Mouse (Mus musculus) forebrain, embryonic 15.5 days (tissue): ENCODE results near the gene Hoxa13. TPM values are rescaled to one million over a fixed set of nuclear protein-coding genes. Genes with fewer than 3 reads are reported as not detected.
A peak's percentile ranks its signal among the peaks of the same experiment; 100 is the strongest.

Source experiments
- ATAC-seq: fragments of 200-750 bp; cut with Nextera tagmentation; replicated peaks from 2 replicates; pipeline ENCODE4 v1.8.0; 2017; ENCODE audit warnings: mild to moderate bottlenecking, moderate TSS enrichment, moderate library complexity
- H3K27ac ChIP-seq: fragments of 300-500 bp; sonication (generic); replicated peaks from 2 replicates; pipeline ENCODE4 v1.5.1; 2015; ENCODE audit warnings: mild to moderate bottlenecking, inconsistent platforms
- H3K27me3 ChIP-seq: fragments of 300-500 bp; sonication (generic); 2 replicates; pipeline ENCODE4 v1.6.1; 2015; ENCODE audit warnings: inconsistent platforms
- H3K36me3 ChIP-seq: fragments of 300-500 bp; sonication (generic); 2 replicates; pipeline ENCODE4 v1.6.1; 2015; ENCODE audit warnings: mild to moderate bottlenecking, inconsistent platforms
- H3K4me1 ChIP-seq: fragments of 300-500 bp; sonication (generic); 2 replicates; pipeline ENCODE4 v1.6.1; 2015; ENCODE audit warnings: inconsistent platforms
- H3K4me2 ChIP-seq: fragments of 300-500 bp; sonication (generic); replicated peaks from 2 replicates; pipeline ENCODE4 v1.6.1; 2015; ENCODE audit warnings: mild to moderate bottlenecking, inconsistent platforms
- H3K4me3 ChIP-seq: fragments of 300-500 bp; sonication (generic); 2 replicates; pipeline ENCODE4 v1.5.1; 2015; ENCODE audit warnings: mild to moderate bottlenecking, inconsistent platforms
- H3K9ac ChIP-seq: fragments of 300-500 bp; sonication (generic); replicated peaks from 2 replicates; pipeline ENCODE4 v1.6.1; 2015; ENCODE audit warnings: mild to moderate bottlenecking, inconsistent platforms
- H3K9me3 ChIP-seq: fragments of 300-500 bp; sonication (generic); 2 replicates; pipeline ENCODE4 v1.6.1; 2016; ENCODE audit warnings: inconsistent platforms
- WGBS: fragments of 180-500 bp; shearing (Covaris S2); methylation state at CpG from one replicate; pipeline ENCODE4 v1.1.7; 2015; ENCODE audit warnings: mixed read lengths; 5-methylcytosine and 5-hydroxymethylcytosine counted together
- polyA plus RNA-seq: library from polyadenylated mRNA; unstranded; fragments of >200 nt; fragmentation: Nextera tagmentation; extraction: Ambion mirVana; gene quantifications from 2 replicates; pipeline ENCODE4 v1.2.1, GENCODE M21; 2015

Hoxa13 gene
- polyA plus RNA-seq, 1 experiment from 2014 or later: not detected

- 2% methylated on average over 44 of the region's 44 CpGs for WGBS
- no peaks in the 10 kb centered on the region for H3K9me3 ChIP-seq
These were observed 30.9 kb downstream of the Hoxa13 start for GRCm38 (mm10) chr6:52229558-52230416.

GRCm38 (mm10) chr6:52228475-52229465 lies 31.9 kb downstream of the Hoxa13 start:
- H3K9ac ChIP-seq: no peak overlapping the region
- no peaks in the 10 kb centered on the region for H3K4me1 ChIP-seq
- H3K27me3 ChIP-seq: peaks cover 96% of the 10 kb centered on the region
- no peaks in the 10 kb centered on the region for H3K9me3 ChIP-seq
- no peak for ATAC-seq
- WGBS: under 1% methylated on average over 38 of the region's 38 CpGs
- no peaks in the 10 kb centered on the region for H3K36me3 ChIP-seq
- H3K4me3 ChIP-seq: no peak overlapping the region
- H3K27ac ChIP-seq: no peak overlapping the region
- H3K4me2 ChIP-seq: no peak overlapping the region

More at GRCm38 (mm10) chr6:52229558-52230416, 30.9 kb downstream of the Hoxa13 start:
- Histone ChIP-seq H3K4me2 (no peak overlapping the region), H3K9ac (no peak overlapping the region), H3K27ac (no peak overlapping the region), H3K36me3 (no peaks in the 10 kb centered on the region), H3K27me3 (peaks cover 96% of the 10 kb centered on the region), H3K4me3 (no peak overlapping the region), H3K4me1 (no peaks in the 10 kb centered on the region)
- no peak for ATAC-seq

- Histone ChIP-seq H3K27me3 (peaks cover 96% of the 10 kb centered on the region), H3K9me3 (no peaks in the 10 kb centered on the region), H3K4me3 (no peak overlapping the region), H3K4me2 (no peak overlapping the region), H3K36me3 (no peaks in the 10 kb centered on the region), H3K4me1 (no peaks in the 10 kb centered on the region), H3K27ac (no peak overlapping the region), H3K9ac (no peak overlapping the region)
- no peak for ATAC-seq
- 3% methylated on average over 11 of the region's 11 CpGs for WGBS
These were observed 33.0 kb downstream of the Hoxa13 start for GRCm38 (mm10) chr6:52227470-52228222.

GRCm38 (mm10) chr6:52226569-52227257 lies 34.0 kb downstream of the Hoxa13 start:
- Histone ChIP-seq H3K4me2 (no peak overlapping the region), H3K4me1 (peaks cover 1% of the 10 kb centered on the region; the same call in 1 of the 2 replicates), H3K27ac (no peak overlapping the region), H3K36me3 (no peaks in the 10 kb centered on the region), H3K4me3 (no peak overlapping the region), H3K9ac (no peak overlapping the region), H3K27me3 (peaks cover 96% of the 10 kb centered on the region), H3K9me3 (no peaks in the 10 kb centered on the region)
- 3% methylated on average over 26 of the region's 26 CpGs for WGBS
- no peak for ATAC-seq

GRCm38 (mm10) chr6:52225612-52226568 lies 34.8 kb downstream of the Hoxa13 start:
- WGBS: 2% methylated on average over 69 of the region's 69 CpGs
- H3K9ac ChIP-seq: no peak overlapping the region
- H3K27ac ChIP-seq: no peak overlapping the region
- no peaks in the 10 kb centered on the region for H3K36me3 ChIP-seq
- peaks cover 7% of the 10 kb centered on the region for H3K4me1 ChIP-seq
- no peaks in the 10 kb centered on the region for H3K9me3 ChIP-seq
- ATAC-seq: no peak
- no peak overlapping the region for H3K4me2 ChIP-seq
- H3K4me3 ChIP-seq: no peak overlapping the region
- peaks cover 98% of the 10 kb centered on the region for H3K27me3 ChIP-seq

GRCm38 (mm10) chr6:52224895-52225611 lies 35.6 kb downstream of the Hoxa13 start:
- Histone ChIP-seq H3K4me1 (peaks cover 7% of the 10 kb centered on the region), H3K36me3 (no peaks in the 10 kb centered on the region), H3K9ac (no peak overlapping the region), H3K27me3 (peaks cover 98% of the 10 kb centered on the region), H3K27ac (no peak overlapping the region), H3K4me2 (no peak overlapping the region), H3K9me3 (no peaks in the 10 kb centered on the region), H3K4me3 (no peak overlapping the region)
- ATAC-seq: no peak
- WGBS: 2% methylated on average over 36 of the region's 36 CpGs

GRCm38 (mm10) chr6:52223939-52224760 lies 36.5 kb downstream of the Hoxa13 start:
- Histone ChIP-seq H3K27me3 (peaks cover 98% of the 10 kb centered on the region), H3K27ac (no peak overlapping the region), H3K9me3 (no peaks in the 10 kb centered on the region), H3K36me3 (no peaks in the 10 kb centered on the region), H3K4me1 (peaks cover 7% of the 10 kb centered on the region), H3K4me2 (no peak overlapping the region), H3K9ac (no peak overlapping the region), H3K4me3 (no peak overlapping the region)
- ATAC-seq: no peak
- WGBS: 1% methylated on average over 24 of the region's 24 CpGs

GRCm38 (mm10) chr6:52222729-52223128 lies 38.0 kb downstream of the Hoxa13 start:
- no peak overlapping the region for H3K4me3 ChIP-seq
- H3K27ac ChIP-seq: no peak overlapping the region
- peaks cover 100% of the 10 kb centered on the region for H3K27me3 ChIP-seq
- no peak overlapping the region for H3K4me2 ChIP-seq
- H3K9me3 ChIP-seq: no peaks in the 10 kb centered on the region
- no peak overlapping the region for H3K9ac ChIP-seq
- no peaks in the 10 kb centered on the region for H3K36me3 ChIP-seq
- WGBS: 12% methylated on average over 13 of the region's 13 CpGs
- no peak for ATAC-seq
- H3K4me1 ChIP-seq: peaks cover 7% of the 10 kb centered on the region

- H3K9ac ChIP-seq: no peak overlapping the region
- no peak; the same call in 1 of the 2 replicates for ATAC-seq
- peak overlapping the region; percentile 78 for H3K4me2 ChIP-seq
- WGBS: 6% methylated on average over 21 of the region's 21 CpGs
- peaks cover 12% of the 10 kb centered on the region for H3K4me1 ChIP-seq
- peak overlapping the region; percentile 46 for H3K4me3 ChIP-seq
- no peaks in the 10 kb centered on the region for H3K36me3 ChIP-seq
- no peak overlapping the region for H3K27ac ChIP-seq
- H3K27me3 ChIP-seq: peaks cover 100% of the 10 kb centered on the region
- no peaks in the 10 kb centered on the region for H3K9me3 ChIP-seq
These were observed 38.5 kb downstream of the Hoxa13 start for GRCm38 (mm10) chr6:52221993-52222685.
